Mouse (Mus musculus): Measurements from ENCODE around the gene Ezh2.

DNA sequence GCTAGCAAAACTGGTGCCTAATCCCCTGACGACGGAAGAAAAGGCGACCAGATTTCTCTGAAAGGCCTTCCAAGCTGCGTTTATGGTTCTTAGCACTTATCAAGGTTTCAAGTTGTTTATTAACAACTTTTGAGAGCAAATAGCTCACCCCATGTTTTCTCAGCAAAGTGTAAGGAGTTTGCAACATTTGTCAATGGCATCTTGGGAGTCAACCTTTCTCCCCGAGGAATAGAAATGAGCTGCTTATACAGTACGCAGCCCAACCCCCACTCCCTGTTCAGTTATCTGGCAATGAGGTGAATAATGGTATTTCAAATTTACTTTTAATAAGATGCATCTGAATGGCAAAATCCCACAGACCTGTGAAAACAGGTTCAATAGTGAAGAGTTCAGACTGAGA lies 555 bp upstream of the Ezh2 start:
- TF ChIP-seq POLR2A (IDR thresholded peaks at IDR 0.05; ENCODE audit: insufficient read depth, low read length) (no peak), CTCF (IDR thresholded peaks at IDR 0.05; ENCODE audit: low read depth, low read length) (no peak)

Measured in ES-Bruce4 (cell line).